Mouse (Mus musculus) hindbrain, embryonic 15.5 days (tissue): ENCODE results near the gene Baz2b. TPM values are rescaled to one million over a fixed set of nuclear protein-coding genes. Genes with fewer than 3 reads are reported as not detected.
"Not testable (repeated sequence)": the region's sequence is repeated elsewhere in the genome, so short reads cannot be mapped to it uniquely, and the experiment has no call there.

Experiments used
- ATAC-seq: fragments of 200-750 bp; cut with Nextera tagmentation; 2 replicates; pipeline ENCODE4 v1.8.0; 2017; ENCODE audit warnings: low read depth, moderate number of reproducible peaks, moderate TSS enrichment; ENCODE audit not compliant: low FRiP score
- H3K27ac ChIP-seq: fragments of 300-500 bp; sonication (generic); replicated peaks from 2 replicates; pipeline ENCODE4 v1.5.1; 2015; ENCODE audit warnings: mild to moderate bottlenecking, inconsistent platforms
- H3K27me3 ChIP-seq: fragments of 300-500 bp; sonication (generic); 2 replicates; pipeline ENCODE4 v1.6.1; 2015; ENCODE audit warnings: control low read depth, inconsistent platforms
- H3K36me3 ChIP-seq: fragments of 300-500 bp; sonication (generic); 2 replicates; pipeline ENCODE4 v1.6.1; 2015; ENCODE audit warnings: control low read depth, inconsistent platforms
- H3K4me1 ChIP-seq: fragments of 300-500 bp; sonication (generic); replicated peaks from 2 replicates; pipeline ENCODE4 v1.6.1; 2015; ENCODE audit warnings: control low read depth, inconsistent platforms
- H3K4me2 ChIP-seq: fragments of 300-500 bp; sonication (generic); 2 replicates; pipeline ENCODE4 v1.6.1; 2015; ENCODE audit warnings: moderate library complexity, mild to moderate bottlenecking, inconsistent platforms
- H3K4me3 ChIP-seq: fragments of 300-500 bp; sonication (generic); 2 replicates; pipeline ENCODE4 v1.5.1; 2015; ENCODE audit warnings: mild to moderate bottlenecking, inconsistent platforms
- H3K9ac ChIP-seq: fragments of 300-500 bp; sonication (generic); 2 replicates; pipeline ENCODE4 v1.6.1; 2015; ENCODE audit warnings: inconsistent platforms
- H3K9me3 ChIP-seq: fragments of 300-500 bp; sonication (generic); 2 replicates; pipeline ENCODE4 v1.6.1; 2016; ENCODE audit warnings: control low read depth, inconsistent platforms
- WGBS: fragments of 180-500 bp; shearing (Covaris S2); methylation state at CpG from one replicate; pipeline ENCODE4 v1.1.7; 2015; 5-methylcytosine and 5-hydroxymethylcytosine counted together
- polyA plus RNA-seq: library from polyadenylated mRNA; unstranded; fragments of >200 nt; fragmentation: Nextera tagmentation; extraction: Ambion mirVana; gene quantifications from 2 replicates; pipeline ENCODE4 v1.2.1, GENCODE M21; 2015

Baz2b gene
- polyA plus RNA-seq, 1 experiment from 2014 or later = 74.7 TPM

DNA sequence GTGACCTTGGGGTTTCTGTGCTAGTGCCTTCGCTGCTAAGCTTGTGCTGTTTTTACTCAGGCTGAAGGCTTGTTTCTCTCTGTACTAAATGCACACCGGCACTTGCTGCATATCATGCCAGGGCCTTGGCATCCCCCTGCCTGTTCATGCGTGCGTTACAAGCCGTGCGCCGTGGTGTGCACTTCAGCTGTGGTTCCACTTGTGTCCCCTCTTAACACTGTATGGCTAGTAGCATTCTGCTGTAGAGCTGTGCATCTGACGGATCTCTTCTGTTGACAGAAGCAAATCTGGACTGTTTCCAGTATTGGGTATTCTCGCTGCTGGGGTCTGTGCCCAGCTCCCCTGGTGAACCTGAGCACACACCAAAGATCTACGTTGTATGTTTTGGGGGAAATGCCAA is 356.1 kb downstream of the Baz2b start:
- Histone ChIP-seq H3K9me3 (no peaks in the 10 kb centered on the region), H3K4me1 (no peaks in the 10 kb centered on the region), H3K4me3 (no peak overlapping the region), H3K4me2 (no peak overlapping the region), H3K9ac (no peak overlapping the region), H3K27ac (no peak overlapping the region), H3K27me3 (no peaks in the 10 kb centered on the region), H3K36me3 (no peaks in the 10 kb centered on the region)
- peak; percentile 51; the same call in 1 of the 2 replicates for ATAC-seq
- 76% methylated on average over 10 of the region's 10 CpGs for WGBS

- Histone ChIP-seq H3K4me3 (no peak overlapping the region), H3K36me3 (no peaks in the 10 kb centered on the region), H3K4me1 (no peaks in the 10 kb centered on the region), H3K9ac (no peak overlapping the region), H3K4me2 (no peak overlapping the region), H3K27ac (no peak overlapping the region), H3K9me3 (no peaks in the 10 kb centered on the region), H3K27me3 (no peaks in the 10 kb centered on the region)
- 70% methylated on average over 11 of the region's 11 CpGs for WGBS
- ATAC-seq = no peak
These were observed 356.7 kb downstream of the Baz2b start for GRCm38 (mm10) chr2:59852916-59853315.

- H3K9ac ChIP-seq, H3K4me1 ChIP-seq, ATAC-seq, H3K27ac ChIP-seq, H3K4me2 ChIP-seq, H3K36me3 ChIP-seq, H3K27me3 ChIP-seq, H3K9me3 ChIP-seq, H3K4me3 ChIP-seq: not testable (repeated sequence)
- 91% methylated on average over 5 of the region's 5 CpGs for WGBS
These were observed 357.8 kb downstream of the Baz2b start for GRCm38 (mm10) chr2:59851885-59852284.

Other genes with a start within 250 kb of the Baz2b start
- gene March7, start within 50 bp of the Baz2b start, polyA plus RNA-seq = 86.3 and 87.4 TPM in 2 replicates
- gene Cd302, start 74.6 kb upstream of the Baz2b start, polyA plus RNA-seq = 15.9 and 17.5 TPM in 2 replicates
- 1.4 and 1.5 TPM in 2 replicates for gene Ly75, start 173.5 kb upstream of the Baz2b start, polyA plus RNA-seq